In genomic region chr7:126896912-126897311, GRCm38 (mm10) we compare ENCODE assay signal across 8 mouse cellular contexts. TPM values are rescaled to one million over a fixed set of nuclear protein-coding genes. Genes with fewer than 3 reads are reported as not detected.
A peak's percentile ranks its signal among the peaks of the same experiment; 100 is the strongest.
DNase-seq lines count a peak whose midpoint lies in the region; ATAC-seq lines count a peak whose summit lies in the region.

No protein-coding gene starts in this region.

- peaks cover 23% of the 10 kb centered on the region for H3K4me1 ChIP-seq in erythroblast, embryonic 14.5 days (ENCODE audit: control insufficient read depth)
- H3K4me1 ChIP-seq in intestine, embryonic 16.5 days (ENCODE audit: control insufficient read depth, insufficient read depth, low read length) = peaks cover 9% of the 10 kb centered on the region
- H3K4me1 ChIP-seq in stomach, embryonic 16.5 days (ENCODE audit: control insufficient read depth, insufficient read depth, low read length) = peaks cover 15% of the 10 kb centered on the region

- DNase-seq in spleen, postnatal 10 days (ENCODE audit: low spot score in 2 of 2) = peak; percentile 19 to 28
- DNase-seq in spleen, postnatal 14 days (ENCODE audit: low spot score in 2 of 2) = no peak
- no peak for DNase-seq in left cerebral cortex, postnatal 25 days (ENCODE audit: low spot score in 2 of 2)
- no peak for DNase-seq in kidney, postnatal 10 days

- peaks cover 8% of the 10 kb centered on the region for H3K36me3 ChIP-seq in erythroblast, embryonic 14.5 days (ENCODE audit: control insufficient read depth)
- no peaks in the 10 kb centered on the region for H3K36me3 ChIP-seq in intestine, embryonic 16.5 days (ENCODE audit: control insufficient read depth, insufficient read depth, low read length)
- no peaks in the 10 kb centered on the region for H3K36me3 ChIP-seq in stomach, embryonic 16.5 days (ENCODE audit: control insufficient read depth, insufficient read depth, low read length)

- 0 out of 2 replicates have a peak overlapping the region, but pooled peaks have one; percentile 24 for H3K27ac ChIP-seq in intestine, embryonic 16.5 days (ENCODE audit: low read length)
- H3K27ac ChIP-seq in stomach, embryonic 16.5 days (ENCODE audit: low read length) = peak overlapping the region; percentile 34

- H3K4me3 ChIP-seq in erythroblast, embryonic 14.5 days (replicated peaks) = peak overlapping the region; percentile 90
- H3K4me3 ChIP-seq in intestine, embryonic 16.5 days (ENCODE audit: low read length) = no peak overlapping the region
- H3K4me3 ChIP-seq in stomach, embryonic 16.5 days (replicated peaks; ENCODE audit: low read length) = no peak overlapping the region; the same call in 1 of the 2 replicates

- no peak for ATAC-seq in erythroblast, adult 5-6 weeks (replicated peaks; ENCODE audit: low FRiP score, poor library complexity, severe bottlenecking)
- ATAC-seq in intestine, embryonic 16.5 days = no peak
- no peak for ATAC-seq in stomach, embryonic 16.5 days (ENCODE audit: insufficient read depth, low FRiP score)

- H3K9me3 ChIP-seq in erythroblast, embryonic 14.5 days (ENCODE audit: control insufficient read depth, low read length) = no peaks in the 10 kb centered on the region
- no peaks in the 10 kb centered on the region for H3K9me3 ChIP-seq in intestine, embryonic 16.5 days (ENCODE audit: control insufficient read depth, low read length)
- H3K9me3 ChIP-seq in stomach, embryonic 16.5 days (replicated peaks; ENCODE audit: control insufficient read depth, low read length) = no peaks in the 10 kb centered on the region

- H3K9ac ChIP-seq in intestine, embryonic 16.5 days (ENCODE audit: low read depth, low read length) = peak overlapping the region; percentile 72
- no peak overlapping the region for H3K9ac ChIP-seq in stomach, embryonic 16.5 days (ENCODE audit: low read length)

- intact Hi-C loops in left cerebral cortex, postnatal 25 days (cut with DNase I) = no loop called here

- H3K27me3 ChIP-seq in erythroblast, embryonic 14.5 days (ENCODE audit: control insufficient read depth) = peaks cover 3% of the 10 kb centered on the region; the same call in 1 of the 2 replicates
- no peaks in the 10 kb centered on the region for H3K27me3 ChIP-seq in intestine, embryonic 16.5 days (replicated peaks; ENCODE audit: control insufficient read depth, insufficient read depth, low read length)
- no peaks in the 10 kb centered on the region for H3K27me3 ChIP-seq in stomach, embryonic 16.5 days (ENCODE audit: control insufficient read depth, insufficient read depth, low read length)

- H3K4me2 ChIP-seq in intestine, embryonic 16.5 days (ENCODE audit: low read depth, low read length) = no peak overlapping the region
- H3K4me2 ChIP-seq in stomach, embryonic 16.5 days (ENCODE audit: low read depth, low read length) = peak overlapping the region; percentile 82

- WGBS in intestine, embryonic 16.5 days = 85% methylated on average over 5 of the region's 5 CpGs
- WGBS in stomach, embryonic 16.5 days = 80% methylated on average over 5 of the region's 5 CpGs

RNA-seq across cellular contexts. Expression of gene Taok2, which starts 12.4 kb away (rescaled TPM):
- polyA plus RNA-seq in erythroblast, embryonic 14.5 days (2012) = 11.6 and 12.9 TPM in 2 replicates
- 6.9 and 9.6 TPM in 2 replicates for total RNA-seq in erythroblast, adult 5-6 weeks (2015; ENCODE audit: low replicate concordance)
- 17.0 and 31.8 TPM in 2 replicates for total RNA-seq in erythroblast, adult 5-6 weeks (2017; ENCODE audit: low replicate concordance)
- 27.6 and 28.6 TPM in 2 replicates for polyA plus RNA-seq in intestine, embryonic 16.5 days (2015; fragmentation: Nextera tagmentation; extraction: Ambion mirVana)
- 40.1 and 43.3 TPM in 2 replicates for polyA plus RNA-seq in stomach, embryonic 16.5 days (2015; fragmentation: Nextera tagmentation; extraction: Ambion mirVana)
- total RNA-seq in left cerebral cortex, postnatal 25 days (2021) = 100 to 1,000 TPM; 149 to 154 TPM

RNA-seq across cellular contexts. Expression of gene Tmem219, which starts 25.8 kb away (rescaled TPM):
- 1.1 and 1.5 TPM in 2 replicates for polyA plus RNA-seq in erythroblast, embryonic 14.5 days (2012)
- total RNA-seq in erythroblast, adult 5-6 weeks (2015; ENCODE audit: low replicate concordance) = 4.0 and 6.3 TPM in 2 replicates
- total RNA-seq in erythroblast, adult 5-6 weeks (2017; ENCODE audit: low replicate concordance) = 2.1 and 6.8 TPM in 2 replicates
- 34.1 and 35.4 TPM in 2 replicates for polyA plus RNA-seq in intestine, embryonic 16.5 days (2015; fragmentation: Nextera tagmentation; extraction: Ambion mirVana)
- 30.2 and 34.1 TPM in 2 replicates for polyA plus RNA-seq in stomach, embryonic 16.5 days (2015; fragmentation: Nextera tagmentation; extraction: Ambion mirVana)
- 10 to 100 TPM; 20.2 to 22.3 TPM for total RNA-seq in left cerebral cortex, postnatal 25 days (2021)

RNA-seq across cellular contexts. Expression of gene Kctd13, which starts 31.8 kb away (rescaled TPM):
- polyA plus RNA-seq in erythroblast, embryonic 14.5 days (2012) = 0.68 and 0.79 TPM in 2 replicates
- total RNA-seq in erythroblast, adult 5-6 weeks (2015; ENCODE audit: low replicate concordance) = 0.77 and 6.9 TPM in 2 replicates
- total RNA-seq in erythroblast, adult 5-6 weeks (2017; ENCODE audit: low replicate concordance) = 0.42 and 1.7 TPM in 2 replicates
- 10.9 and 11.2 TPM in 2 replicates for polyA plus RNA-seq in intestine, embryonic 16.5 days (2015; fragmentation: Nextera tagmentation; extraction: Ambion mirVana)
- 11.3 and 12.8 TPM in 2 replicates for polyA plus RNA-seq in stomach, embryonic 16.5 days (2015; fragmentation: Nextera tagmentation; extraction: Ambion mirVana)
- total RNA-seq in left cerebral cortex, postnatal 25 days (2021) = 100 to 1,000 TPM; 139 TPM

RNA-seq across cellular contexts. Expression of gene Ino80e, which starts 34.7 kb away (rescaled TPM):
- 37.6 and 44.8 TPM in 2 replicates for polyA plus RNA-seq in erythroblast, embryonic 14.5 days (2012)
- 14.4 and 35.5 TPM in 2 replicates for total RNA-seq in erythroblast, adult 5-6 weeks (2015; ENCODE audit: low replicate concordance)
- total RNA-seq in erythroblast, adult 5-6 weeks (2017; ENCODE audit: low replicate concordance) = 4.9 and 9.9 TPM in 2 replicates
- polyA plus RNA-seq in intestine, embryonic 16.5 days (2015; fragmentation: Nextera tagmentation; extraction: Ambion mirVana) = 62.3 and 64.0 TPM in 2 replicates
- 62.2 and 64.8 TPM in 2 replicates for polyA plus RNA-seq in stomach, embryonic 16.5 days (2015; fragmentation: Nextera tagmentation; extraction: Ambion mirVana)
- total RNA-seq in left cerebral cortex, postnatal 25 days (2021) = 10 to 100 TPM; 44.9 to 49.9 TPM

RNA-seq across cellular contexts. Expression of gene Hirip3, which starts 35.1 kb away (rescaled TPM):
- 24.2 and 26.7 TPM in 2 replicates for polyA plus RNA-seq in erythroblast, embryonic 14.5 days (2012)
- 5.2 and 9.2 TPM in 2 replicates for total RNA-seq in erythroblast, adult 5-6 weeks (2015; ENCODE audit: low replicate concordance)
- total RNA-seq in erythroblast, adult 5-6 weeks (2017; ENCODE audit: low replicate concordance) = 38.2 and 40.8 TPM in 2 replicates
- polyA plus RNA-seq in intestine, embryonic 16.5 days (2015; fragmentation: Nextera tagmentation; extraction: Ambion mirVana) = 18.3 and 24.8 TPM in 2 replicates
- 22.9 and 24.4 TPM in 2 replicates for polyA plus RNA-seq in stomach, embryonic 16.5 days (2015; fragmentation: Nextera tagmentation; extraction: Ambion mirVana)
- total RNA-seq in left cerebral cortex, postnatal 25 days (2021) = 10 to 100 TPM; 25.5 to 35.0 TPM

Comparison
In these comparisons a context has a peak if more than half of its experiments do, and no peak if none do; other contexts are left out.
1. DNase-seq: peak in spleen, postnatal 10 days (2 of 2); none in spleen, postnatal 14 days (0 of 2), left cerebral cortex, postnatal 25 days (0 of 2) and kidney, postnatal 10 days (single experiment).
2. RNA of gene Tmem219, which starts 25.8 kb away (polyA plus RNA-seq): 30.2 to 34.1 TPM in stomach, embryonic 16.5 days and 34.1 to 35.4 TPM in intestine, embryonic 16.5 days; 1.1 to 1.5 TPM in erythroblast, embryonic 14.5 days; every median in the first group is over 10 times any median in the second.